Mouse (Mus musculus) neural tube, embryonic 14.5 days (tissue): Measurements from ENCODE around the gene Scd4. TPM values are rescaled to one million over a fixed set of nuclear protein-coding genes. Genes with fewer than 3 reads are reported as not detected.

Experiments
- ATAC-seq: fragments of 200-750 bp; cut with Nextera tagmentation; 2 replicates; pipeline ENCODE4 v1.8.0; 2017; ENCODE audit warnings: low read depth, mild to moderate bottlenecking, moderate TSS enrichment, moderate library complexity
- H3K27ac ChIP-seq: fragments of 300-500 bp; sonication (generic); 2 replicates; pipeline ENCODE4 v1.5.1; 2014; ENCODE audit warnings: low read depth, mild to moderate bottlenecking, control low read depth, low read length, moderate library complexity, mixed read lengths
- H3K27me3 ChIP-seq: fragments of 300-500 bp; sonication (generic); 2 replicates; pipeline ENCODE4 v1.6.1; 2014; ENCODE audit warnings: low read length; ENCODE audit not compliant: control insufficient read depth, insufficient read depth
- H3K36me3 ChIP-seq: fragments of 300-500 bp; sonication (generic); 2 replicates; pipeline ENCODE4 v1.6.1; 2014; ENCODE audit warnings: low read length, mixed read lengths; ENCODE audit not compliant: control insufficient read depth, insufficient read depth
- H3K4me1 ChIP-seq: fragments of 300-500 bp; sonication (generic); 2 replicates; pipeline ENCODE4 v1.6.1; 2014; ENCODE audit warnings: low read length; ENCODE audit not compliant: control insufficient read depth, insufficient read depth
- H3K4me2 ChIP-seq: fragments of 300-500 bp; sonication (generic); 2 replicates; pipeline ENCODE4 v1.6.1; 2014; ENCODE audit warnings: mild to moderate bottlenecking, low read depth, low read length, control low read depth
- H3K4me3 ChIP-seq: fragments of 300-500 bp; sonication (generic); 2 replicates; pipeline ENCODE4 v1.5.1; 2014; ENCODE audit warnings: low read depth, low read length, control low read depth, mixed read lengths
- H3K9ac ChIP-seq: fragments of 300-500 bp; sonication (generic); replicated peaks from 2 replicates; pipeline ENCODE4 v1.6.1; 2014; ENCODE audit warnings: low read depth, mild to moderate bottlenecking, control low read depth, low read length, mixed read lengths
- H3K9me3 ChIP-seq: fragments of 300-500 bp; sonication (generic); 2 replicates; pipeline ENCODE4 v1.6.1; 2016; ENCODE audit warnings: low read length; ENCODE audit not compliant: control insufficient read depth
- WGBS: fragments of 180-500 bp; shearing (Covaris S2); extraction: QIAGEN DNeasy Blood & Tissue Kit; methylation state at CpG from one replicate; pipeline ENCODE4 v1.1.7; 2014; 5-methylcytosine and 5-hydroxymethylcytosine counted together
- polyA plus RNA-seq: library from polyadenylated mRNA; unstranded; fragments of >200 nt; fragmentation: Nextera tagmentation; extraction: Ambion mirVana; gene quantifications from 2 replicates; pipeline ENCODE4 v1.2.1, GENCODE M21; 2014

Gene Scd4
- 0.13 and 0.15 TPM in 2 replicates for polyA plus RNA-seq

- H3K36me3 ChIP-seq: no peaks in the 10 kb centered on the region
- H3K9ac ChIP-seq: no peak within 1 kb of the TSS
- H3K27me3 ChIP-seq: no peaks in the 10 kb centered on the region
- H3K4me2 ChIP-seq: no peak within 1 kb of the TSS
- H3K4me1 ChIP-seq: no peaks in the 10 kb centered on the region
- ATAC-seq: no peak
- no peak within 1 kb of the TSS for H3K4me3 ChIP-seq
- H3K27ac ChIP-seq: no peak within 1 kb of the TSS
- 85% methylated on average over 10 of the region's 10 CpGs for WGBS
- no peaks in the 10 kb centered on the region for H3K9me3 ChIP-seq
Observed at GRCm38 (mm10) chr19:44332833-44333623, at the start of gene Scd4. TSS of gene Scd4 (plus strand) at chr19:44333092.

- no peak for ATAC-seq
- peak overlapping the region; percentile 42 for H3K4me3 ChIP-seq
- peak overlapping the region; percentile 42 for H3K9ac ChIP-seq
Observed at GRCm38 (mm10) chr19:44283157-44284024, 49.5 kb upstream of the Scd4 start.

GRCm38 (mm10) chr19:44284025-44284695 lies 48.7 kb upstream of the Scd4 start:
- no peaks in the 10 kb centered on the region for H3K27me3 ChIP-seq

More at GRCm38 (mm10) chr19:44283157-44284024, 49.5 kb upstream of the Scd4 start:
- Histone ChIP-seq H3K36me3 (no peaks in the 10 kb centered on the region), H3K27me3 (no peaks in the 10 kb centered on the region), H3K4me2 (peak overlapping the region; percentile 75), H3K27ac (peak overlapping the region; percentile 84), H3K9me3 (no peaks in the 10 kb centered on the region), H3K4me1 (peaks cover 20% of the 10 kb centered on the region)
- 15% methylated on average over 15 of the region's 15 CpGs for WGBS

GRCm38 (mm10) chr19:44284723-44285122 lies 48.2 kb upstream of the Scd4 start:
- Histone ChIP-seq H3K4me2 (peak overlapping the region; percentile 75), H3K9me3 (no peaks in the 10 kb centered on the region), H3K4me1 (peaks cover 20% of the 10 kb centered on the region), H3K27ac (peak overlapping the region; percentile 84), H3K4me3 (peak overlapping the region; percentile 42), H3K27me3 (no peaks in the 10 kb centered on the region), H3K36me3 (no peaks in the 10 kb centered on the region), H3K9ac (peak overlapping the region; percentile 46)
- 3% methylated on average over 11 of the region's 11 CpGs for WGBS
- peak; percentile 26 for ATAC-seq

More at GRCm38 (mm10) chr19:44284025-44284695, 48.7 kb upstream of the Scd4 start:
- H3K27ac ChIP-seq: peak overlapping the region; percentile 84
- peak; percentile 99 for ATAC-seq
- no peaks in the 10 kb centered on the region for H3K9me3 ChIP-seq
- peak overlapping the region; percentile 46 for H3K9ac ChIP-seq
- H3K4me2 ChIP-seq: peak overlapping the region; percentile 75
- no peaks in the 10 kb centered on the region for H3K36me3 ChIP-seq
- under 1% methylated on average over 36 of the region's 38 CpGs for WGBS
- H3K4me3 ChIP-seq: peak overlapping the region; percentile 42
- peaks cover 20% of the 10 kb centered on the region for H3K4me1 ChIP-seq

GRCm38 (mm10) chr19:44285554-44285953 lies 47.3 kb upstream of the Scd4 start:
- H3K36me3 ChIP-seq: no peaks in the 10 kb centered on the region
- no peak overlapping the region for H3K4me2 ChIP-seq
- H3K4me1 ChIP-seq: peaks cover 20% of the 10 kb centered on the region
- no peak overlapping the region for H3K4me3 ChIP-seq
- H3K9ac ChIP-seq: no peak overlapping the region
- H3K27me3 ChIP-seq: no peaks in the 10 kb centered on the region
- no peak overlapping the region for H3K27ac ChIP-seq
- H3K9me3 ChIP-seq: no peaks in the 10 kb centered on the region
- WGBS: 93% methylated on average over 8 of the region's 8 CpGs
- no peak for ATAC-seq

GRCm38 (mm10) chr19:44286109-44286508 lies 46.8 kb upstream of the Scd4 start:
- WGBS: 78% methylated on average over 2 of the region's 2 CpGs
- Histone ChIP-seq H3K9ac (no peak overlapping the region), H3K27me3 (no peaks in the 10 kb centered on the region), H3K36me3 (no peaks in the 10 kb centered on the region), H3K4me2 (no peak overlapping the region), H3K4me3 (no peak overlapping the region), H3K9me3 (no peaks in the 10 kb centered on the region), H3K4me1 (peaks cover 20% of the 10 kb centered on the region), H3K27ac (no peak overlapping the region)
- no peak for ATAC-seq

- no peak overlapping the region for H3K9ac ChIP-seq
- no peaks in the 10 kb centered on the region for H3K36me3 ChIP-seq
- H3K27me3 ChIP-seq: no peaks in the 10 kb centered on the region
- H3K4me2 ChIP-seq: no peak overlapping the region
- no peak for ATAC-seq
- H3K4me3 ChIP-seq: no peak overlapping the region
- no peaks in the 10 kb centered on the region for H3K9me3 ChIP-seq
- 84% methylated on average over 11 of the region's 11 CpGs for WGBS
- H3K27ac ChIP-seq: no peak overlapping the region
- peaks cover 29% of the 10 kb centered on the region for H3K4me1 ChIP-seq
Observed at GRCm38 (mm10) chr19:44287415-44288110, 45.3 kb upstream of the Scd4 start.

GRCm38 (mm10) chr19:44292083-44292482 lies 40.8 kb upstream of the Scd4 start:
- Histone ChIP-seq H3K9ac (no peak overlapping the region), H3K27me3 (no peaks in the 10 kb centered on the region), H3K4me3 (no peak overlapping the region), H3K36me3 (peaks cover 4% of the 10 kb centered on the region; the same call in 1 of the 2 replicates), H3K9me3 (no peaks in the 10 kb centered on the region), H3K4me2 (no peak overlapping the region), H3K4me1 (peaks cover 25% of the 10 kb centered on the region), H3K27ac (no peak overlapping the region; the same call in 1 of the 2 replicates)
- ATAC-seq: no peak
- WGBS: 71% methylated on average over 2 of the region's 2 CpGs
